10 mouse cellular contexts compared by ENCODE assay signal in genomic region chr3:78958781-78959180, GRCm38 (mm10).
DNase-seq lines count a peak whose midpoint lies in the region; ATAC-seq and TF ChIP-seq lines count a peak whose summit lies in the region.
"Had no signal": no experiment of that assay in that cellular context is flagged by ENCODE, and none has a peak within 500 bp of the region (broad histone marks: within the 10 kb centered on the region; RNA-seq: fewer than 3 reads in every experiment).

No protein-coding gene starts in this region.

- 34% methylated on average over 1 of the region's 1 CpGs for whole genome bisulfite sequencing in thymus, adult 2 months
- 13% methylated on average over 1 of the region's 1 CpGs for WGBS in forebrain, embryonic 12.5 days
- 26% methylated on average over 1 of the region's 1 CpGs for WGBS in stomach, embryonic 15.5 days

- H3K9ac ChIP-seq in forebrain, embryonic 12.5 days: no peak overlapping the region
- H3K9ac ChIP-seq in stomach, embryonic 15.5 days: no peak overlapping the region
- H3K9ac ChIP-seq: heart, embryonic 13.5 days had no signal

- no peak overlapping the region for H3K4me2 ChIP-seq in forebrain, embryonic 12.5 days
- no peak overlapping the region for H3K4me2 ChIP-seq in stomach, embryonic 15.5 days
- H3K4me2 ChIP-seq: heart, embryonic 13.5 days had no signal

- no peak for TF ChIP-seq POLR2A in thymus, adult 2 months (IDR thresholded peaks at IDR 0.05; ENCODE audit: control insufficient read depth, extremely low read depth, insufficient read depth, low read length, poor library complexity)

- no peak overlapping the region for H3K4me3 ChIP-seq in thymus, adult 2 months (ENCODE audit: control insufficient read depth, insufficient read depth, low read length)
- no peak overlapping the region for H3K4me3 ChIP-seq in forebrain, embryonic 12.5 days (replicated peaks)
- H3K4me3 ChIP-seq in stomach, embryonic 15.5 days (replicated peaks): no peak overlapping the region
- H3K4me3 ChIP-seq: heart, embryonic 13.5 days; myocyte had no signal

- peak; percentile 78 for ATAC-seq in forebrain, embryonic 12.5 days (ENCODE audit: low FRiP score)
- peak; percentile 18; the same call in 1 of the 2 replicates for ATAC-seq in stomach, embryonic 15.5 days (ENCODE audit: insufficient read depth, low FRiP score, low read depth)

- no peaks in the 10 kb centered on the region for H3K9me3 ChIP-seq in forebrain, embryonic 12.5 days
- no peaks in the 10 kb centered on the region for H3K9me3 ChIP-seq in stomach, embryonic 15.5 days
- H3K9me3 ChIP-seq: heart, embryonic 13.5 days had no signal

- no peaks in the 10 kb centered on the region for H3K27me3 ChIP-seq in thymus, adult 2 months (ENCODE audit: control insufficient read depth, insufficient read depth, low read length)
- H3K27me3 ChIP-seq in forebrain, embryonic 12.5 days: no peaks in the 10 kb centered on the region
- H3K27me3 ChIP-seq in stomach, embryonic 15.5 days (replicated peaks): no peaks in the 10 kb centered on the region
- H3K27me3 ChIP-seq: heart, embryonic 13.5 days had no signal

- H3K4me1 ChIP-seq in thymus, adult 2 months (replicated peaks; ENCODE audit: control insufficient read depth, insufficient read depth, low read length): peaks cover 4% of the 10 kb centered on the region
- no peaks in the 10 kb centered on the region for H3K4me1 ChIP-seq in forebrain, embryonic 12.5 days
- H3K4me1 ChIP-seq in stomach, embryonic 15.5 days: no peaks in the 10 kb centered on the region

- DNase-seq in adrenal gland, adult 2 months: peak; percentile 7
- DNase-seq in adrenal gland, postnatal 25 days: no peak
- peak; percentile 60 for DNase-seq in thymus, postnatal 0 days (ENCODE audit: low spot score)
- DNase-seq in thymus, adult 2 months: no peak
- DNase-seq in kidney, adult 8-10 months: peak; percentile 5 to 21
- peak; percentile 59 for DNase-seq in lung, postnatal 36 days

- no peak overlapping the region for H3K27ac ChIP-seq in thymus, adult 2 months (ENCODE audit: control insufficient read depth, insufficient read depth, low read length)
- no peak overlapping the region for H3K27ac ChIP-seq in forebrain, embryonic 12.5 days
- no peak overlapping the region for H3K27ac ChIP-seq in stomach, embryonic 15.5 days
- H3K27ac ChIP-seq: heart, embryonic 13.5 days had no signal

- no peaks in the 10 kb centered on the region for H3K36me3 ChIP-seq in thymus, adult 2 months (ENCODE audit: control insufficient read depth, insufficient read depth, low read length)
- no peaks in the 10 kb centered on the region for H3K36me3 ChIP-seq in forebrain, embryonic 12.5 days (replicated peaks)
- H3K36me3 ChIP-seq in stomach, embryonic 15.5 days: no peaks in the 10 kb centered on the region
- H3K36me3 ChIP-seq: heart, embryonic 13.5 days had no signal

- no peak for TF ChIP-seq CTCF in thymus, adult 2 months (IDR thresholded peaks at IDR 0.05; ENCODE audit: borderline replicate concordance, control insufficient read depth, extremely low read depth, insufficient read depth, low read length, poor library complexity)

Comparison
In these comparisons a context has a peak if more than half of its experiments do, and no peak if none do; other contexts are left out.
1. DNase-seq: peak in adrenal gland, adult 2 months (single experiment), thymus, postnatal 0 days (single experiment), kidney, adult 8-10 months (2 of 2) and lung, postnatal 36 days (single experiment); none in adrenal gland, postnatal 25 days (single experiment) and thymus, adult 2 months (single experiment).